Mouse (Mus musculus) stomach, postnatal 0 days (tissue): Measurements from ENCODE around the gene Fdxr.

Source experiments
- CTCF ChIP-seq: IDR thresholded peaks from 2 replicates; pipeline ENCODE4 v1.5.1; 2016; ENCODE audit warnings: antibody characterized with exemption, low read depth, mild to moderate bottlenecking, moderate library complexity
- EP300 ChIP-seq: optimal IDR thresholded peaks from 2 replicates; pipeline ENCODE3; 2016; ENCODE audit warnings: antibody characterized with exemption

GRCm38 (mm10) chr11:115241402-115241801 is 35.4 kb downstream of the Fdxr start:
- TF ChIP-seq CTCF: no peak
- no peak for TF ChIP-seq EP300
